In genomic region chr14:30784614-30785013, GRCm38 (mm10) we compare ENCODE assay signal across 21 mouse cellular contexts.
"Had no signal": no experiment of that assay in that cellular context is flagged by ENCODE, and none has a peak within 500 bp of the region (broad histone marks: within the 10 kb centered on the region; RNA-seq: fewer than 3 reads in every experiment).

No protein-coding gene starts in this region.

- H3K4me3 ChIP-seq: midbrain, embryonic 10.5 days; midbrain, embryonic 12.5 days; myocyte; neural tube, embryonic 13.5 days; neural tube, embryonic 15.5 days; stomach, embryonic 15.5 days had no signal

- H3K4me1 ChIP-seq: midbrain, embryonic 10.5 days; midbrain, embryonic 12.5 days; neural tube, embryonic 13.5 days; neural tube, embryonic 15.5 days; stomach, embryonic 15.5 days had no signal

- H3K27me3 ChIP-seq: midbrain, embryonic 12.5 days; neural tube, embryonic 13.5 days; neural tube, embryonic 15.5 days; stomach, embryonic 15.5 days had no signal

- H3K9me3 ChIP-seq: midbrain, embryonic 10.5 days; midbrain, embryonic 12.5 days; neural tube, embryonic 13.5 days; neural tube, embryonic 15.5 days; stomach, embryonic 15.5 days had no signal

- H3K36me3 ChIP-seq: stomach, embryonic 15.5 days had no signal

- ATAC-seq: midbrain, embryonic 16.5 days had no signal

- H3K4me2 ChIP-seq: lung, embryonic 14.5 days; midbrain, embryonic 12.5 days; neural tube, embryonic 13.5 days; neural tube, embryonic 15.5 days; stomach, embryonic 15.5 days had no signal

- H3K9ac ChIP-seq: liver, embryonic 14.5 days; lung, embryonic 14.5 days; midbrain, embryonic 12.5 days; neural tube, embryonic 13.5 days; neural tube, embryonic 15.5 days; stomach, embryonic 15.5 days had no signal

- H3K27ac ChIP-seq: liver, embryonic 14.5 days; midbrain, embryonic 10.5 days; midbrain, embryonic 12.5 days; neural tube, embryonic 13.5 days; neural tube, embryonic 15.5 days; stomach, embryonic 15.5 days; stomach, postnatal 0 days had no signal

- DNase-seq: lung, adult 18-20 months; lung, embryonic 14.5 days; lung, postnatal 10 days; lung, postnatal 4 days; midbrain, embryonic 14.5 days; retina, postnatal 1 day; right cerebral cortex, adult 18-20 months; right cerebral cortex, postnatal 25 days; right cerebral cortex, postnatal 4 days; thymus, adult 2 months; thymus, postnatal 25 days; thymus, postnatal 4 days had no signal
